Mouse (Mus musculus) megakaryocyte progenitor cell, adult 5-6 weeks (primary cell): ENCODE results near the gene Trim65. TPM values are rescaled to one million over a fixed set of nuclear protein-coding genes. Genes with fewer than 3 reads are reported as not detected.
"Not testable (repeated sequence)": the region's sequence is repeated elsewhere in the genome, so short reads cannot be mapped to it uniquely, and the experiment has no call there.

Source experiments
- ATAC-seq: replicated peaks from 2 replicates; pipeline ENCODE4 v1.8.0; 2016; ENCODE audit warnings: mild to moderate bottlenecking, moderate TSS enrichment, inconsistent platforms; ENCODE audit not compliant: poor library complexity
- total RNA-seq, 2 experiments: library from RNA; stranded (forward) in 1 of 2; stranded (reverse) in 1 of 2; fragments of 157-497, 149-512 nt in 1 of 2; fragments of 200-1000 nt in 1 of 2; gene quantifications; 2 replicates each; pipeline versions ENCODE4 v1.2.3 to v1.2.4; 2015 to 2017

Trim65 gene
- total RNA-seq, 2 experiments from 2014 or later, result 6.2 to 16.2 TPM

DNA sequence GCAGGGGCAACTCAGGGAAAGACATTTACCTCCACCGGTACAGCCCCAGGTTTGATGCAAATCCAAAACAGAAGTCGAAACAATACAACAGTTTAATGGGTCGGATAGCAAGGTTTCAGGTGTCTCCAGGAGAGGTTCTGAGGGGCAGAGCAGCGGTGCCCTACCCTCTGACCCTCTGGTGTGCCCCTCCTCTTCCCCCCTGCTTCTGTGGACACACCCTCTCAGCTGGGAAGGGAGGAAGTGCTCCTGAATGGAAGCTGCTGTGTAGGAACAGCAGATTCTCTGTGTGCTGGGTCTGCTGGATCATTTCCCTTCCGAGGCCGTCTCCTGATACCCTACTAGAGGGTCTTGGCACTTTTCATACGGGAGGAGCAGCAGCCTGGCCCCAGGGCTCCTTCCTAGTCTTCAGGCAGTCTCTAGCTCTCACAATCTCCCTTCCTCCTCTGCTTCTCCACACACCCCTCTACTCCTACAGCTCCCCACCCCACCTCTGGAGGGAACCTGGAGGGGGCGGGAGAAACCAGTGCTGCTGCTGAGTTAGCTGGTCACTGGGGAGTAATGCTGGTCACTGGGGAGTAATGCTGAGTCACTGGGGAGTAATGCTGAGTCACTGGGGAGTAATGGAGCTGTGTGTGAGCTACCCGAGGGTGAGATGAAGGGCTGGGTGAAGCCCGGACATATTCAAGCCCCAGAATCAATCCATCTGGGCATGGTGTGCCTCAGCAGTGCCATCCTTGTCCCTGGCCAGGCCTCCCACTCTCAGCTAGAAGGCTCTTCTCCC is 11.5 kb upstream of the Trim65 start:
- no peak for ATAC-seq

DNA sequence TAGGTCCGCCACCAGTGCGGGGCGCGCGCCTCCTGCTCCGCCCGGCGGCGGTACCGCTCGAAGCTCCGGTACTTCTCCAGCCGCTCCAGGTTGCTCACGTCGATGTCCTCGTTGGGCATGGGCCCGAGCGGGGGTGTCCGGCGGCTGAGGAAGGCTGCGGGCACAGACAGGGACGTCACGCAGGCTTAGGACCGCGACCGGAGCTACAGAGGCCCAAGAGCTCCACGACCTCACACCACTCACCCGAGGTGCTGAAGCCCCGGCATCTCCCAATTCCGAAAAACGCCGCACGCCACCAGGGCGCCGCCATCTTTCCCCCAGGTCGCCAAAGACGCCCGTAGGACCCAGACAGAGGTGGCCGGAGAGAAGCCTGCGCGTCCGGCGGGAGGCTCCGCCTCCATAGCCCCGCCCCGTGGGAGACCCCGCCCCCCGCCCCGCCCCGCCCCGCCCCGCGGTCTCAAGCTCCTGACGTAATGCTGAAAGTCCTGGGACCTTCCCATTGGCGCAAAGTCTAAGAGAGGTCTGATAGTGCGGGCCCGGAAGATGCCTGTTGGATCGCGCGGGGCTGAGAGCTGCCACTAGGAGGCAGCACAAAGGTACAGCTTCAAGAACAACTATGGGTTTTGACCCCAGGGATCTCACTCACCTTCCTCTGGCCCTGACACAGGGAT is 7.7 kb upstream of the Trim65 start, which contains the start of gene Mrpl38:
Mrpl38 (minus strand) TSS at position 401 of the 671 bp plus-strand sequence.
- ATAC-seq, result peak; percentile 93

DNA sequence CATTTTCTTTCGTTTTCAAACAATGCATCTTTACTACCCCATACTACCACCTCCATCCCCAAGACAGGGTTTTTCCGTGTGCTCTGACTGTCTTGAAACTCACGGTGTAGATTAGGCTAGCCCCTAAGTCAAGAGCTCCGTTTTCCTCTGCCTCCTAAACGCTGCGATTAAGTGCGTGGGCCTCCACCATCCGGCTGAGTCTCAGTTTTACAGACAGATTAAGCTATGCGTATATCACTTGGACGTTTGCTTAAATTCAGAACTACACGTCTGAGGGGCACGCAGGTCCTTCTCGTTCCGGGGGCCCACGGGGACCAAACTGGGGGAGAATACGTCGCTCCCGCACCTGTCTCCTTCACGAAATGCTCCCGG is 7.2 kb upstream of the Trim65 start:
- ATAC-seq, result no peak

DNA sequence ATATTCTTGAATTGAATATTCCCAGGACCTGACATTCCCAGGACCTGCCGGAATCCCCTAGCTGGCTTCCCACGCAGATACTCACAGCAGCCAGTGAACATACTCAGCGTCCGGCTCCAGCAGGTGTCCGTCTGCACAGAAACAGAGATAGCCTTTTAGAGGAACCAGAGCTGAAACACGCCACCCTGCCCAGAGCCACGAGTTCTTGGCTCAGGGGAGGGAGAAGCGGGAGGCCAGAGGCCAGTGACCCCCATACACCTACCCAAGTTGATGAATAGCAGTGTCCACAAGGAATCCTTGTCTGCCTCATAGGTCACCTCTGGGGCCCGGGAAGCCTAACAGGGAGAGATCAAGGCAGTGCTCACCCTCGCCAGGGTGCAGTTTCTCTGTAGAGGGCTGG is 3.2 kb upstream of the Trim65 start:
- ATAC-seq, result no peak

DNA sequence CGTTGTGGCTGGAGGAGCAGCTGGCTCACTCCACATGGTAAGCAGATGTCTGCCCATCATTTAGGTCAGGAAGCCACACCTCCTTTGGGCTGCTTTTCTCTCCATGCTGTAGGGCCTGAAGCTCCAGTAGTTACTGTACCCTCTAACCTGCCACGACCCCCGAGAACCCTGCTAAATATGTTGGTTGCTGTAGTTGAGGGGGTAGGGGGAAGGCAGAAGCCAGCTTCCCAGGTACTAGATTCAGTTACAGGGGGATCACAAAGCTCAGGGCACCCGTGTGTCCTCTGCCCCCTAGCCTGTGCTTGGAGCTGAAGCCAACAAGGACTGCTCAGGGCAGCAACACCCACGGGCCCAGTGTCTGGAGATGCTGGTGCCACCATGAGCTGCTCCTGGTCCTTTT is 2.6 kb upstream of the Trim65 start:
- no peak for ATAC-seq

DNA sequence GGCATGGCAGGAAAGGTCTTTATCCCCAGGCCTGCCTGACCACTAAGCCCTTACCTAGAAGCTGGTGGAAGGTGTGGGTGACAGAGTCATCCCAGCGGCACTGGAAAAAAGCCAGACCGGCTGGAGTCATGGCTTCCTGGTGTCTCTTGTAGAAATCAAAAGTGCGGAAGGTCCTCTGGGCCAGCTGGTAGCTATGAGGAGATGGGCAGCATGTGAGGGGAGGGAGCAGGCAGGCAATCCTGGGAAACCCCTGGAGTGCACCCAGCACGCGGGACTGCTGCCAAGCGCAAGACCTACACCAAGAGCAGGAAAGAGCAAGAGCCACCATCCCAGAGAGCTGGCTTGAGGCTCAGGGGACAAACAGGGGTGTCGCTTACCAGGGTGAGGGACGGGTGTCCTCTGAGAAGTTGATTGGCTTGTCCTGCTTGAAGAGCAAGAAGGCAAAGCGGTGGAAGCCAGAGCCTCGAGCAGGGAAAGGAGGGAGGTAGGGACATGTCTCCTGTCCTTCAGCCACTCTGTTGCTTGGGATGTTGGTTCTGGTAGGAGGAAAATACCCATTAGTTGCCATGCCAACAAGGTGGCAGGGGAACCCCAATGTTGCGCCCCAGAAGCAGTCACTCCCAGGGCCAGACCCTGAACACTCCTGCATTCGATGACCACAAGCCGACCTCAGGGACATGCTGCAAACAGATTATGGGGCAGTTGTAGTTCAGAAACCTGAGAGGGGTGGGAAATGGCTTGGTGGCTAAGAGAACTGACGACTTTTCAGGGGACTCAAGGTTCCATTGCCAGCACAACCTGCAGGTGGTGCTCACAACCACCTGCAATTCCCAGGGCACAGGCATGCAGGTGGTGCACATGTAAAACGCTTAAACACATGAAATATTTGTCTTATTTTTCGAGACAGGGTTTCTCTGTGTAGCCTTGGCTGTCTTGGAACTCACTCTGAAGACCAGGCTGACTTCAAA is 1.7 kb upstream of the Trim65 start:
- no peak for ATAC-seq

DNA sequence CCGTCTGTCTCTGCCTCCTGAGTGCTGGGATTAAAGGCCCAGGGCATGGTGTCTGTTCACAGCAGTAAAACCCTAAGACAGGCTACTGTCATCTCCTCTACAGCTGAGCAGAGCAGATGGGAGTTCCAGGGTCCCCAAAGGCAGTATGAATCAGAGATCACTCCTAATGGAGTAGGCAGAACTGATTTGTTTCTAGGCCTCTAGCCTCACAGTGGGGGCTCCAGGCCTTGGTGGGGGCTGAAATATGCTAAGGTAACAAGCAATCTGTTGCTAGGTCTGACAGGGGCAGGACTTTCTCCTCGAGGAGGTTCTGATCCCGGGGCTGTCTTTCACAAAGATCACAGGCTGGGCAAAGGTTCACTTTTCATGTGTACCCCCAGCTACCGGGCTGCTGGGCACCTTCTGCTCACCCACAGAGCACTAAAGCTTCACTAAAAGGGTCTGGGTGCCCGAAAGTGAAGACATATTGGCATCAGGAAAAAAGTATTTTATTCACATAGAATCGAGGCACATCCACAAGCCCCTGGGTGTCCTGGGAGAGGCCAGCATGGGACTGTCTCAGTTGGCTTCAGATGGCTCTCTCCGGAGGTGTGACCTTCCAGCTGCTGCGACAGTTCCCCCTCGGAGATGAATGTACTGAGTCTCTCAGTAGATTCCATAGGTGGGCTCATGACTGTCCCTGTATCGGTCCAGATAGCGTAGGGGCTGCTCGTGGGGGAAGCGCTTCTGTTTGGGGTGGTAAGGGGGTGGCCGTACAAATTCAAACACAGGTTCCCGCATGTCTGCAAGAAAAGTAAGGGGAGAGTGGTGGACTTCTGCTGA is 632 bp upstream of the Trim65 start:
- no peak for ATAC-seq

DNA sequence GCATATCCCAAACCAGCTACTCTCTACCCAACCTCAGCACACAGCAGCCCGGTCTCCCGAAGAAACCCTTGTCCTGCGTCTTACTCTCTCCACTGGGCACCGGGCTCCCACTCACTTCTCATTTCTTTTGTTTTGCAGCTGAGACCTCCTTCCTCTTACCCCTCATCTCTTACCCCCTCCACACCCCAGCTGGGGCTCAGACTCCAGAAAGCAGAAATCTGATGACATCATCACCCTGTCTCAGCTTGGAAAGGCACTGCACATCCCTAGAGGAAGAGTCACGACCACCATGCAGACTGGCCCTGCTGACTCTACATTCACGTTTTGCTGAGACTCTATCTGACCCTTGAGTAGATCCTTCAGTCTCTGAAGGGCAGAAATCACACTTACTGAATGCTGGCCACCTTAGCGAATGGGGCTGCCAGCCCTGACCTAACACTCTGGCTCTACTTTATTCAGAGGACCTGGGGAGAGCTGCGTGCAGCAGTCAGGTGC is 888 bp downstream of the Trim65 start:
- peak; percentile 43 for ATAC-seq

DNA sequence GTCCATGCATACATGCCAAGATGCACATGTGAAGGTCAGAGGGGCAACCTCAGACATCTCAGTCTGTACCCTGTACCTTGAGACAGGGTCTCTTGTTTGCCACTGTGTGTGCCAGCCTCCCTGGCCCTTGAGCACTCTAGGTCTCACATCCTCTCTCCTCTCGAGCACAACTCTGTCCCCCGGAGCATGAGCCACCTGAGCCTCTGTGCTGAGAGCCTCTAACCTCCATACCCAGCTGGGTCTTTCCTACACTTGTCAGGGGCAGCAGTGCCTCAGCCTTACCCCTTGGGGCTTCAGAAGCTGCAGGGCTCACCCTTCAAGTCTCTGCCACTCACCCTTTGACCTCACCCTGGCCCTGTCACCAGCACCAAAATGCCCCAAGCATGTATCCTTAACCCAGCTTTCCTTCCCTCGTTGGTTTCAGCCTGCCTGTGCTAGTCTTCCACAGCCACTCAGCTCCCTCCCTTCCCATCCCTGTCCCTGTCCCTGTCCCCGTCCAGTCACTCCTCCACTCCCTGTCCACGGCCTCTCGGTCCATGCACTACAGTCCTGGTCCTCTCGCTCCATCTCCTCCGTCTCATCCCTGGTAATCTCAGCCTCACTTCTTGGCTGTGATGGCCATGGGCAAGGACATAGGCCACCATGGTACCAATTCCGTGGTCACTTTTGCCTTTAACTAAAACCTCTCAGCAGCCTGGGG is 1.7 kb downstream of the Trim65 start:
- no peak for ATAC-seq

DNA sequence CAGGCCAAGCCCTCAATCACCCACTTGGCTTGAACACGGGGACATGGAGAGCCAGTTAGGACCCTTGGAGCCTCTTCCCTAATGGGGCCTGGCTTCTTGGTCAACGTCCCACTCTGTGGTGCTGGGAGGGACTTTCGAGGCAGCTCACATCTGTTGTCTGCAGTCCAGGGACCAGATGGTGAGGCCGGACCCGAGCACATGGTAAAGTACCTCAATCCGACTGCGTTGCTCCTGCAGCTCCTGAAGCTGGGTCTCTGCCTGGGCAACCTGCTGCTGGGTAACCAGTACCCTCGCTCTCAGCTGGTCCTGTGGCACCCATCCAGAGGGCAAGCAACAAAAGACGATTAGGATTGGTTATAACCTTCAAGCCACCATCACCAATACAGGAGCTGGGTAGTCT is 2.9 kb downstream of the Trim65 start:
- no peak for ATAC-seq

DNA sequence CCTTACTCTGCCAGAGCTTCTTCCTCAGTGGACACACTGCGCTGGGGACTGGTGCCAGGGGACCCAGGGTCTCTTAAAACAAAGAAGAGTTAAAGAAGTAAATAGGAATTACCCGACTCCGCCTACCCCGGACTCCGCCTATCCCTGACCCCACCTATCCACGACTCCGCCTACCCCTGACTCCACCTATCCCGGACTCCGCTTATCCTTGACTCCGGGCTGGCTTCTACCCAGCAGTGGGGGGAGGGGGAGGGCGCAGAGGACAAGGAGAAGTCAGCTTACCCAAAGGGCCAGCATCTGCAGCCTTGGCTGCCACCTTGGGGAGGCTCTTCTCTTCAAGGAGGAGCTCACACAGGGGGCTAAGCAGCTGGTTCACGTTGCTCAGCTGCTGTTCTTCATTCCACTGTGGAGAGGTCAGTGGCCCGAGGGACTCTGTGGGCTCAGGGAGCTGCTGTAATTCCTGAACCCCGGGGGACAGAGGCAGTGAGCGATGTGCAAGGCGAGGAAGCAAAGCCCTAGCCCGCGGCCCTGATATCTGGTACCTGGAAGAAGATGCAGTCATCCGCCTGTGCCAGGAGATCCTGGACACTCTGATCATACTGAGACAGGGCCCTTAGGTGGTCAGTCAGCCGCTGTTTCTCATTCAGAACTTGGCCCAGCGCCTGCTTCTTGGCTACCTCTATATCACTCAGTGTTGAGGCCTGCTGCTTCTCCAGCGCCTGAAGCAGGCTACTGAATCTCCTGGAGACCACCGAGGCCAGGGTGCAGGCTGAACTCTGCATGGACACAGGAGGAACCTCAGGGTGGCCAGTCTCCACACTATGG is 3.6 kb downstream of the Trim65 start, which contains the start of gene Trim47:
Trim47 (minus strand) TSS at position 55 of the 825 bp plus-strand sequence.
- peak; percentile 52 for ATAC-seq

DNA sequence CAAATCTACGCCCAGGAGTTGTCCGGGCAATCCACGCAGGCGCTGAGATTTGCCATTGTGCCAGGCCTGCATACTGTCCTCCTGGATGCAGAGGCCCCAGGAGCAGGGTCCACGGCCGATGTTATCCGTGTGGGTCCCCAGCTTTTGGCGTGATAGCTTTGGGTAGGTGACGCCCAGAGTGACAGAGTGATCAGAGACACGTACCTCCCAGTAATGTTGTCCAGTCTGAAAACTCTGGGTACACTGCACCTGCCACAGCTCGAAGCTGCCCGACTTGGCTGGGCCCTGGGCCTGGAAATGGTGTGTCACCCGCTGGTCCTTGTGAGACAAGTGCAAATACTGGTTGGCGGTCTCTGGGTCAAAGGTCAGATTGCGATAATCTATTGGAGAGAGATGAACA is 4.7 kb downstream of the Trim65 start:
- ATAC-seq, result no peak

DNA sequence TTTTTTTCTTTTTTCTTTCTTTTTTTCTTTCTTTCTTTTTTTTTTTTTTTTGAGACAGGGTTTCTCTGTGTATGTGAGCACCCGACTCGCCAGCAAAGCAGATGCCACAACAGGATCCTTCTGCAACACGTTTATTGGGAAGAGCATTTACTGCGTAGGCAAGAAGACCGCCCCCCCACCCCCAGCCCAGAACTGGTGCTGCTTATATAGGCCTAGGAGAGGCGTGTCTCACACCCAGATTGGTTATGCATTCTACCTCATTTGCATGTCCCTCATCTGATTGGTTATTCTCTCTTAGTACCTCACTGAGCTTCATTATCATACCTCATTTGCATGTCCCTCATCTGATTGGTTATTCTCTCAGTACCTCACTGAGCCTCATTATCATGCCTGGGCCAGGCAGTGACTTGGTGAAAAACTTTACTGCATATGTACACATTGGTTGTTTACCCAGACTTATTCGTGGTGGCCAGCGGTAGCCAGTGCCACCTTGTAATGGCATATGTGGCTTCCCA is 9.1 kb downstream of the Trim65 start:
- not testable (repeated sequence) for ATAC-seq

DNA sequence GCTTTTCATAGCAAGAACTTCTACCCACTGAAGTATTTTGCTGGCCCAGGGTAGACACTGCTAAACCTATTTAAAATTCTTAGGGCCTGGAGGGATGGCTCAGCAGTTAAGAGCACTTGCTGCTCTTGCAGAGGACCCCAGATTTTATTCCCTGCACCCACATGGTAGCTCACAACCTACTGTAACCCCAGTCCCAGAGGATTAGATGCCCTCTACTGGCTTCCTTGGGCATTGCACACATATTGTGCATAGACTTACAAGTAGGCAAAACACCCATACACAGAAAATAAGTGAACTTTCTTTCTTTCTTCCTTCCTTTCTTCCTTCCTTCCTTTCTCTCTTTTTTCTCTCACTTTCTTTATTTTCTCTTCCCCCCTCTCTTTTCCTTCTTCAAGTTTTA is 13.1 kb downstream of the Trim65 start:
- ATAC-seq, result 0 out of 2 replicates have a peak, but pooled peaks have one; percentile 48

DNA sequence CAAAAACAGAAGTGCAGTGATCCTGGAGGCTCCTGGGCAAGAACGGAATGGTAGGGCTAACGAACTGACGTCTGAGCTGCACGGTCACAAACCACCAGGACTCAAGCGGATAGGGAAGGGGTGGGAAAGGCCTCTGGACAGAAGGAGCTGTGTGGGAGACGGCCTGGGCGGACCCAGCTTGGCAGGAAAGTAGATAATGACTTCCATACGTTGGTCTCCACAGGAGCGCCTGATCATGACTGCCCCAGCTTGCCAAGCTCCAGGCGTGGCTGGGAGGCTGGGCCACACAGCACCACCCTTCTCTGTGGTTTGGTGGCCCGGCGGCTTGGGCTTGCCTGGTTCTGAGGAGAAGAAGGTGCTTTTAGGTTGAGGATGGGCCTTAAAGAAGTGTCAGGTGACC is 13.7 kb downstream of the Trim65 start:
- ATAC-seq, result peak; percentile 91

DNA sequence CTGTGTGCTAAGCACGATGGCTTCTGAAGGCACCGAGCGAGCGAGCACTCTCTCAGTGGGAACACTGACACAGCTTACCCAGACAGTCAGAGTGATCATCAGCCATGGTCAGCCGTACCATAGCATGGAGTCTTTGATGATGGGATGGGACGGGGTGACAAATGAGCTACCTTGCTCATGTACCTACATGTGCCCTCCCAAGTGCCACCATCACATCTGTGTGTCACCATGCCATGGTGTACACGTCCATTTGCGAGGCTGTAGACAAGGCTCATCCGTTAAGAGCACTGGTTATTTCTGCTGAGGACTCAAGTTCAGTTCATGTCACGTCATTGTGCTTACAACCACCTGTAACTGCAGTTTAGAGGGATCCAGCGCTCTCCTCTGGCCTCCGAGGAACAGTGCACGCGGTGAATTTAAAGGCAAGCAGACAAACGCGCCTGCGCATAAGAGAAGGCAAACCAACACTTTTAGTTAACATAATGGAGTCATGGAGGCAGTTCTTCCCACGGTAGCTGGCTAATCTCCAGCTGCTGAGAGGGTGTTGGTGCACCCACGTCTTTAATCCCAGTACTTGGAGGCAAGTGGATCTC is 19.2 kb downstream of the Trim65 start:
- ATAC-seq, result no peak

DNA sequence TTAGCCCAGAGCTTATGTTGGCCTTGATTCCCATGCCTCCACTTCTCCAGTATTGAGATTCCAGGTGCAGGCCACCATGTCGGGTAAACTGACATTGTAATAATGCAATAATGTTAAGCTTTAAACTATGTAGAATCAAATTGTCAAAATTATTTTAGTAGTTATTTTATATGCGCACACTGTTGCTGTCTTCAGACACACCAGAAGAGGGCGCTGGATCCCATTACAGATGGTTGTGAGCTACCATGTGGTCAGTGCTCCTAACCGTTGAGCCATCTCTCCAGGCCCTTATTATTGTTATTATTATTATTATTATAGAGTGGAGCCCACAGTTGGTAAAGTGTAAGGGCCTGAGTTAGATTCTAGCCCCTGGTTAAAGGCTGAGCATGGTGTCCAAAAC is 19.9 kb downstream of the Trim65 start:
- no peak for ATAC-seq

DNA sequence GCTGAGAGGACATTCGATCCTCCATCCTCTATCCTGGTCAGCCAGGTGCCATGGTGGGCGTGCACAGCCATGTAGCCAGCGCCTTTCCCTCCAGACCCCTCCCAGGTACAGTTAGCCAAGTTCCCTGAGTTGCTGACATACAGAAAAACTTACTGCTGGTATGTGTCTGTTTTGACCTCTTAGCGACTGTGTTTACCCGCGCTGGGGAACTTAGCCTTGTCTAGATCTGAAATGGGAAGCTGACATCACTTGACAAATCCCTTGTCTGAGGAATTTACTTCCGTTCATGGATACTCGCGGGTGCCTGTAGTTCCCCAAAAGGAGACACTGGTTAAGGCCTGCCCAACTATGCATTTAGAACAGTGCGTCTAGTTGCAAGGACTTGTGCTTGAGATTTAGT is 20.4 kb downstream of the Trim65 start:
- peak; percentile 32 for ATAC-seq
